Mouse (Mus musculus): ENCODE results near the gene Josd2.

DNA sequence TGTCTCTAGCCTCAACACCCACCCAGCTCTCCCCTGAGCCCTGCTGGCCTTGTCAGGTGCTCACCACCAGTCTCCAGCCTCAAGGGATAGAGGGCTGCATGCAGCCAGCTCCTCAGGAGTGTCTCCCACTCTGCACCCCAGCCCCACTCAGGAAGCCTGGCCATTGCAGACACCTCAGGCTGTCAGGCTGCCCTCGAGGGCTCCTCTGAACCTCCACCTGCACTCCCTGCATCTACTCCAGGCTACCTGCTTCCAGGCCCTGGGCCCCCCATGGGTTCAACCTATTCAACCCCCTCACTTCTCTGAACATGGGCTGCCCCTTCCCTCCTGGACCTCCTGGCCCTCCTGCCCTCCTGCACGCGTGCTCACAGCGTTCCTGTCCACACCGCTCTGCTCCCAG is 23.6 kb downstream of the Josd2 start:
- TF ChIP-seq POLR2A (IDR thresholded peaks at IDR 0.05; ENCODE audit: low read depth, low read length) (no peak), CTCF (conservative IDR thresholded peaks at IDR 0.05 in 1 of 2, IDR thresholded peaks at IDR 0.05 in 1 of 2; ENCODE audit: low read depth in 2 of 2, low read length in 2 of 2) (no peak), EP300 (IDR thresholded peaks at IDR 0.05; ENCODE audit: low read length) (no peak), ZMIZ1 (IDR thresholded peaks at IDR 0.05; ENCODE audit: low read depth, low read length) (no peak), NELFE (IDR thresholded peaks at IDR 0.05; ENCODE audit: low read depth, low read length) (no peak), UBTF (IDR thresholded peaks at IDR 0.05; ENCODE audit: low read depth, low read length) (no peak), SMC3 (IDR thresholded peaks at IDR 0.05; ENCODE audit: low read depth, low read length) (no peak), TCF12 (IDR thresholded peaks at IDR 0.05; ENCODE audit: low read depth, low read length) (no peak), JUND (conservative IDR thresholded peaks at IDR 0.05; ENCODE audit: low read depth, low read length) (no peak), SIN3A (IDR thresholded peaks at IDR 0.05; ENCODE audit: low read length) (no peak)

Data from CH12.LX (cell line).